Mouse (Mus musculus) megakaryocyte, adult 5-6 weeks (primary cell): ENCODE data around the gene Rsph3a. TPM values are rescaled to one million over a fixed set of nuclear protein-coding genes. Genes with fewer than 3 reads are reported as not detected.
A peak's percentile ranks its signal among the peaks of the same experiment; 100 is the strongest.

Experiments
- ATAC-seq: 2 replicates; pipeline ENCODE4 v1.8.0; 2016; ENCODE audit warnings: mild to moderate bottlenecking, inconsistent platforms; ENCODE audit not compliant: poor library complexity, severe bottlenecking
- total RNA-seq, 2 experiments: library from RNA; stranded (forward) in 1 of 2; stranded (reverse) in 1 of 2; fragments of 153-499, 151-499 nt in 1 of 2; fragments of 221-1000, 200-1000 nt in 1 of 2; gene quantifications; 2 replicates each; pipeline versions ENCODE4 v1.2.3 to v1.2.4; 2015 to 2017

Gene Rsph3a
- total RNA-seq, 2 experiments from 2014 or later, result 26.0 to 33.5 TPM

DNA sequence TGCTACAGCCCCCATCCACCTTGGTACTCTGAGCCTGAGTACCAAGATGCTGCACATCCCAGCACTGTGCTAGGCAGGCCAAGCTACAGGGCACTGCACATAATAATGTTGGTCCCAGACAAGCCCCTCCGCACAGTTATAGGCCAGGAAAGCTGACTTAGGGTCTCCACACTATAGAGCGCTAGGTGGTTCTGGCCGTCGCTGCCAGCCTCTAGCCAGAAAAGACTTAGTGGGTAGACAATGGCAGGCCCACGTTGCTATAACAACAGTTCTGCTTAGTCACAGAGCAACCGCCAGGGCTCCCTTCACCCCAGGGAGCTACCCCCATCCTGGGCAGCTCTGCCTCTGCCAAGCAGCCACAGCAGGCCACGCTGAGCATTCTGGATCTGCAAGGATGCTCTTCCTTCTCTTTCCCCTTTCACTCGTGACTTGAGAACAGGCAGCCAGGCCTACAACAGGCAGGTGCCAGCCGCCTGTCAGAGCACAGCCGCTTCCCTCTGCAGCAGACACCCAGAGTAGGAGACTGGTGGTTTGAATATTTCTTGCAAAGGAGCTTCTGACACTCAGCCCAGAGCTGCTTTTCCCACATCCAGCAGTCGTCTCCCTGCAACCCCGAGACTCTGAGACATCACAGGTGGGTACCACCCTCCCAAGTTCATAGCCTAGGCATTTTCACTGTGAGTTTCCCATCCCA lies 82.2 kb downstream of the Rsph3a start:
- peak; percentile 55 for ATAC-seq

Other genes with a start within 250 kb of the Rsph3a start
- gene Fndc1, start 118.3 kb upstream of the Rsph3a start, total RNA-seq (2015), result not detected in 2 replicates
- gene Fndc1, start 118.3 kb upstream of the Rsph3a start, total RNA-seq (2017), result not detected in 2 replicates
- gene Tagap, start 19.6 kb upstream of the Rsph3a start, total RNA-seq (2015), result 80.4 and 83.9 TPM in 2 replicates
- gene Tagap, start 19.6 kb upstream of the Rsph3a start, total RNA-seq (2017), result 60.7 and 62.1 TPM in 2 replicates
- gene Gm49673, start 202.2 kb downstream of the Rsph3a start, total RNA-seq (2015), result not detected in 2 replicates
- gene Gm49673, start 202.2 kb downstream of the Rsph3a start, total RNA-seq (2017), result not detected in 2 replicates
- gene Rnaset2a, start 202.5 kb downstream of the Rsph3a start, total RNA-seq (2015), result 54.1 and 63.1 TPM in 2 replicates
- 48.7 and 54.6 TPM in 2 replicates for gene Rnaset2a, start 202.5 kb downstream of the Rsph3a start, total RNA-seq (2017)
- gene Fgfr1op, start 219.9 kb downstream of the Rsph3a start, total RNA-seq (2015), result 18.0 and 25.5 TPM in 2 replicates
- 23.4 and 29.7 TPM in 2 replicates for gene Fgfr1op, start 219.9 kb downstream of the Rsph3a start, total RNA-seq (2017)